Mouse (Mus musculus): ENCODE results near the gene Jun.

Gene Jun

DNA sequence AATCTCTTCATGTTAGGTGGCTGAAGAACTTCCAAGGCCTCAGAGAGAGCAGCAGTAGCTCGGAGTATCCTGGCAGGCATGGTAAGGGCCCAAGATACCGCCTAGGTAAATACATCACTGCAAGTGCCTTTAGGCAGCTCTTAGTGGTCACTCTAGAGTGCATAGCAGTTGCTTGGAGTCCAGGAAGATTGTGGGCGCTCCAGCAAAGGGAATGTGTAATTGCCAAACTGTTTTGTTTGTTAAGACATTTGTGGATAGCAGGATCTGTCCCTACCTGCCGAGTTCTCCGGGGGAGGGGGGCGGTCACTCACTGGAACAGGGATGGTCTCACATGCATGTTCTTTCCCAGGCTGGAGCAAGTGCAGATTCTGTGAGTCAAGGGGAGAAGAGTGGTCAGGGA lies 22.3 kb upstream of the Jun start:
- no peak for DNase-seq (ENCODE audit: low read depth, low spot score)

DNA sequence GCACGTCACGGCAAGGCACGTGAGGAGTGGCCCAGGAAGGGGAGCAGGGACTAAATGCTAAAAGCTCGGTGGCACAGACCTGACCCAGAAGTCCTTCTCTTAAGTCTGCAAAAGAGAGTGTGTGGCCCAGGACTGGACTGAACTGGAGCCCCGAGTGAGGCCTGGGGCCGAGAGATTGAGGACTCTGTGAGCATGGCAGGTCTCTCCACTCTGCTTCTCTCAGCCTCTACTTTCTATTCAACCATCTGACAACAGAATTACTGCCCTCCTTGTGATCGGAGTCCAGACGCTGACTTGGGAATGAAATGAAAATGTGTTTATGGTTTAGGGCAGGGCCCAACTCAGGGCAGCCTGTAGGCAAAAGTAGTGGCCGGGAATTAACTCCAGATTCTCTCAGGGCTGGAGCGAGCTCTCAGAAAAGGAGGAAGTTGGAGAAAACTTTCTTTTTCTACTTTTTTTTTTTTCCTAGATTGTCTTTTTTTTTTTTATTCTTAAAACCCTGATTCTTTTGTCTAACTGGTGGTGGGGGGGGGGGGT lies 21.3 kb upstream of the Jun start:
- no peak for DNase-seq (ENCODE audit: low read depth, low spot score)

DNA sequence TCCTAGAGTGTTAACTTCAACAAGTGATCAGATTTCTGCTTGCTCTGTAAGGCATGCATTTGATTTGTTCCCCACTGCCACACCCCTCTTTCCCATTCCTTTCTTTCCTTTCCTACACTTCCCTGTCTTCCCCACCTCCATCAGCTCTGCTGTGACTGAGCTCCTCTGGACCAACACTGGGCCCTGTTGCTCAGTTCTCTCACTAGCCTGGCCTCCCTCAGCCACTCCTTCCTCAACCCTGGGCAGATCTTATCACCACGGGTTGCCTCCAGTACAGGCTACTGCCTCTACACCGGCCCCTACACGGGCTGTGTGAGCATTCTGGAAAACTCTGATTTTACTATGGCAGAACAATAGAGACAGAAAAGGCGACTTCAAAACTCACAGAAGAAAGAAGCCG lies 18.4 kb upstream of the Jun start:
- DNase-seq (ENCODE audit: low read depth, low spot score), result no peak

DNA sequence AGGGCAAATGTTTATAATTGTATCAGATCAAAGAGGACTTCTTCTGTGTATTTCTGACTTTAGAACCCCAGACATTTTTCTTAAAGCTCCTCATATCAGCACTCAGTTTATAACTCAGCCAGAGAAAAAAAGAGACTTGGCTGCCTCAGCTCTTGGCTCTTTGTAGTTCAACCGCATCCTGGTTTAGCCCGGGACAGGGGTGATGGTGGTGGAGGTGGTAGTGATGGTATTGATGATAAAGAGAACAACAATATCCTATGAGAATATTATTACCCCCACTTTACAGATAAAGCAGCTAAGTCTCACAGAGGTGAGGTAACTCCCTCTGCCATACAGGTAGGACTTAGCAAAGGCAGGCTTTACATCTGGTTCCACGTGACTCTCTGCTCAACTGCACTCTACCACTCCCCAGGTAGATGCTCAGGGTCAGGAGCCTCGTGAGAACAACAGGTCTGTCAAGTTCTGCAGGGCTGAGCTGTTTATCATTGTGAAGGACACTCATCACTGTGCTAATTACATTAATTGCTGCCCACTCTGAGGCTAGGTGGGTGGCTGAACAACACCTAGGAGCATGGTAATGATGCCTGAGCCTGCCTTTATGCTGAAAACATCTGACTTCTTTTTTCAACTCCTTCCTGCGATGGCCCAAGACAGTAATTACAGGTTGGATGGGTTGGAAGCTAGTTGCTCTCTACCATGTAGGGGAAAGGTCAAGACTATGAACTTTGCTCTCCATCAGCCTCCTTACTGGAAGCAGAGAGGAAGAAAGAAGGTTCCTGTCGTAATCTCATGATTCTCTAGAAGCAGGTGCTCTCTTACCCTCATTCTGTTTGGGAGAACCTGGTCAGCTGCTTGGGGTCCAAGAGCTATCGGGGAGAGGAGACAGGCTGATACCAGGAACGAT lies 16.3 kb upstream of the Jun start:
- no peak for DNase-seq (ENCODE audit: low read depth, low spot score)

DNA sequence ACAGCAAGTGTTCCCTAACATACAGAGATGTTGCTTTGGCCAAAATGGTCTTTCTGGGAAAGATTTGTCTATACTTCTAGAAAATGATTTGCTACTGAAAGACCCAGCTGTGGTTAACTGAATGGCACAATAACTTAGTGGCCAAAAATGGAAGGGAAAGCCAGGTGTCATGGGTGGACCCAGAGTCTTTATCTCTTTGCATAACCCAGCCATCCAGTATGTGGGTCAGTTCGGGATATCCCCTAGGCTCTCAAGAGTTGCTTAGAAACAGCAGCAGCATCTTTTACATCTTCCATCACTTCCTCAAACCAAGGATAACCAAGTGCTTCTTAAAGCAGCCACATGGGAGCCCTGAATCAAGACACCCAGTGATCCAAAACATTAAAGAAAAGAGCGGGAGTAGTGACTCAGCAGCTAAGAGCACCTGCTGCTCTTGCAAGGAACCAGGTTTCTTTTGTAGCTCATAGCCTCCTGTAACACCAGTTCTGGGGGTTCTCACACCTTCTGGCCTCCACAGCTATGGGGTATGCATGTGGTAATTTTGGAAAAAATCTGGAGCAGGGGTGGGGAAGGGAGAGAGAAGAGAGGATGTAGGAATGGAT lies 11.7 kb upstream of the Jun start:
- DNase-seq (ENCODE audit: low read depth, low spot score), result no peak

DNA sequence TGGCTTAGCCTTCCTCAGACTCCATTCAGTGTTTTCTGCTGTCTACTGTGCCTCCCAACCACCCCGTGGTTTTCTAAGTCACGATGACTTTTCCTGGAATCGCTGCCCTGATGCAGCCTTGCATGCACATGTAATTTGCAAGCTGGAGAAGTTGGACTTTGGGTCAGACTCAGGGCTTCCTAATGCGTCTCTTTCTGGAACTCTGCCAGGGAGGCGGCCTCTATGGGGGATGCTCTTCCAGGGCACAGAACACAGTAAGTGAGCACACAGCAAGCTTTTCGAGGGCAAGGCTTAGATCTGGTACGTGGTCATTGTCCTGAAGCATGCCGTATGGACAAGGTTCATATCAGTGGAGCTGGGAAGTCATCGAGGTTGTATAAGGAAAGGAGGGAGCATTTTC lies 10.9 kb upstream of the Jun start:
- no peak for DNase-seq (ENCODE audit: low read depth, low spot score)

DNA sequence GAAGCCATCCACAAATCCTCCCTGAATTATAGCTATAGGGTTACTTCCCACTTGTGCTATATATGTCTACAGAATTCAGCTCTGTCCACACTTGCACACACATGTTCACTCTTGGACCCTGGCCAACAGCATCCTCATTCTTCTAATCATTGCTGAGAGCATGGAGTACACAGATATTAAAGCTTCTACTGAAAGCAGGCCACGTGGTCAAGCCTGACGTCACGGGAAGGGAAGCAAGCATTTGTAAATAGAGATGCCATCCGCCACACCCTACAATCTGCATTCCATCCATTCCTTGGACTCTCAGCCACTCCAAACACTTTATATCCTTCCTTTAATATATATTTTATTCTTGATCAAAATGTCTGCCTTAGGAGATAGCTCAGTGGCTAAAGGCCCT lies 5.2 kb upstream of the Jun start:
- no peak for DNase-seq (ENCODE audit: low read depth, low spot score)

DNA sequence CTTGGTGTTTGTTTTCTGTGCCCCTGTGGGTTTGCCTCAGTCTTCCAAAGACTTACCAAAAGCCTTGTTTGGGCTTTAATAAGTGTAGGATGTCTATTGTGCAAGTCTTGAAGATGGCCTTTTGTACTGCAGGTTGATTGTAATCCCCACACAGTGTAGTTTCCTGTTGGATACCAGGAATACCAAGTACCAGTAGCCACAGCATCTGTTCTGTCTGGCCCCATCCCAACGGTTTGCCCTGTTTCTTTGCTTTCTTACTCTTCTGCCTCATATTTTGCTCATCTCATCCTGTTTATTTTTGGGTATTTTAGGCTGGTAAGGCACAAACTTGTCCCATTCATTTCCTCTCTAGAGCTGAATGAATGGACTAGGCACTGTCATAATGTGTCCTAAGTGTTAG lies 3.3 kb upstream of the Jun start:
- DNase-seq (ENCODE audit: low read depth, low spot score), result no peak

DNA sequence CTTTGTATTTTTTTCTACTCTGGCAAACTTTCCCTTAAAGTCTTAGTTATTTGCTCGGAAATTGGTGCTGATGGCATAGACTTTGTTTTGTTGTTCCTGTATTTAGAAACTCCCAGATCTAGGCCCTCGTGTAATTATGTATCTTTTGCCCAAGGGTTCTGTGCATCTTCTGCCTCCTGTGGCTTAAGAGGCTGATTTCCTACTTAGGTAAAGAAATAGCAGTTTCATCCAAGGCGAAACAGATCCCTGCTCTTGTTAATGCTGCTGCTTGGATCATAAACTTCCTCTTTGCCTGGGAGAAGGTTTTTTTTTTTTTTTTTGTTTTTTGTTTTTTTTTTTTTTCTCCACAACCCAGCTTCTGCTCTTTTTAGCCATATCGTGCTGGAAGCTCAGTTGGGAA lies 2.3 kb upstream of the Jun start:
- DNase-seq (ENCODE audit: low read depth, low spot score), result no peak

DNA sequence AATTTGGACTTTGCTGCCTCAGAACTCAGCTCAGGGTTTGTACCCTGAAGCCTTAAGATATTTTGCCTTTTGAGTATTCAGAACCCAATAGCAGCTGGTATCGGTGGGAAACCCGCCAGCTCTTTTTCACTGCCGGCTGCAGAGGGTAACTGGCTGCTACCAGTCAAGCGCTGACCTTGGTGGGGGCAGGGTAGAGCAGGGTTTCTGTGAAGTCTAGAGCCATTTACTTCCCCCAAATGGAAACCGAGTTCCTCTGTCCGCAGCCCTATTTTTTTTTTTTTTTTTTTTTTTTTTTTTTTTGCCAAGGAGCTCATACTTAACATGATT lies 1.7 kb upstream of the Jun start:
- DNase-seq (ENCODE audit: low read depth, low spot score), result peak; percentile 34

DNA sequence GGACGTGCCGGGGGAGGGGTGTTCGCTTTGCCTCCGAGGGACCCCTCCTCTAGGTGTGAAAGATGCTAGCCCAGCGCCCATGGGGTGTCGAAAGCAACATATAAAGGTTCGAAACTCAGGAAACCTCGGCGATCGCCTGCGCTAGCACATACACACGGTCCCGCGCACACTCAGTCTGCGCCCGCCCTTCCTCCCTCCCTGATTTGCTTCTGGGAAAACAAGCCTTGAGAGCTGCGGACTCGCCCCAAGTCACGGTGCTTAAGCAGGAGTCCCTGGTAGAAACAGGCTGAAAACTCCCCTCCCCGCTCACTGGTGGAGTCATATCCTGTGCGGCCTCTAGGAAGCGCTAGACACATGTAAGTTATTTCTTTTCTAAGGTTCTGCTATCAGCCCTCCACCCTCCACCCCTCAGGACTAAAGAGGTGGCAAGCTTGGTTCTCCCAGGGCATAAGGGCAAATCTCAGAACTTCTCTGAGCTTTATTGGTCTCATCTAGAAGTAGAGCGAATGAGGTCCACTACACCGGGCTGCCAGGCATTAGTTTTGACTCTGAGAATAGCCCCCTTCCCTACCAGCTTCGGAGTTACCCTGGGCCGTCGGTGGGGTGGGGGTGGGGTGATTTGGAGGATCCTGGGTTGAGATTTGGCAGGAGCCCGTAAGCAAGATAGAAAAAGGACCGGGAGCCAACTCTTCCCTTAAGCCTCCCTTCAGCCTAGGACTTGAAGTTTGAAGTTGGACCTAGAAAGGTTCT lies 1.2 kb upstream of the Jun start:
- peak; percentile 83 for DNase-seq (ENCODE audit: low read depth, low spot score)

DNA sequence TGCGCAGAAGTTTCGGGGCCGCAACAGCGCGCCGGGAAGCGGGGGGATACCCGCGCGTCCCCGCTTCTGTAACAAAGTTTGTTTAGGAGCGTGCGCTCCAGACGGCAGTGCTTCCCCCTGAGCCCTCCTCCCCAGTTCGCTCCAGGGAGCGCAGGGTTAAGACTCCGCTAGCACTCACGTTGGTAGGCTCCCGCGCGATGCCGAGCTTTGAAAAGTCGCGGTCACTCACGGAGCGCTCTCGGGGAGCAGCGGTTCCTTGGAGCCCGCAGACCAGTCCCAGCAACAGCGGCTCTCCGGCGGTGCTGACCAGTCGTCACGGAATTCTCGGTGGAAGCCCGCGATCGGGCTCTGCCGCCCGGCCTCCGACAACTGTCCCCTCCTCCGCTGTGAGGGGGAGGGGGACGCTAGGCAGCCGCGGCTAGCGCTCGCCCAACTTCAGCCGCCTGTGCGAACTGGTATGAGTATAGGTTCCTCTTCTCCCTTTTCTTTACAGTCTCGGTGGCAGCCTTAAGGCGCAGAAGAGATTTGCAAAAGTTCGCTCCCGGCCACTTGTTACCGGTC lies 631 bp downstream of the Jun start:
- no peak for DNase-seq (ENCODE audit: low read depth, low spot score)

DNA sequence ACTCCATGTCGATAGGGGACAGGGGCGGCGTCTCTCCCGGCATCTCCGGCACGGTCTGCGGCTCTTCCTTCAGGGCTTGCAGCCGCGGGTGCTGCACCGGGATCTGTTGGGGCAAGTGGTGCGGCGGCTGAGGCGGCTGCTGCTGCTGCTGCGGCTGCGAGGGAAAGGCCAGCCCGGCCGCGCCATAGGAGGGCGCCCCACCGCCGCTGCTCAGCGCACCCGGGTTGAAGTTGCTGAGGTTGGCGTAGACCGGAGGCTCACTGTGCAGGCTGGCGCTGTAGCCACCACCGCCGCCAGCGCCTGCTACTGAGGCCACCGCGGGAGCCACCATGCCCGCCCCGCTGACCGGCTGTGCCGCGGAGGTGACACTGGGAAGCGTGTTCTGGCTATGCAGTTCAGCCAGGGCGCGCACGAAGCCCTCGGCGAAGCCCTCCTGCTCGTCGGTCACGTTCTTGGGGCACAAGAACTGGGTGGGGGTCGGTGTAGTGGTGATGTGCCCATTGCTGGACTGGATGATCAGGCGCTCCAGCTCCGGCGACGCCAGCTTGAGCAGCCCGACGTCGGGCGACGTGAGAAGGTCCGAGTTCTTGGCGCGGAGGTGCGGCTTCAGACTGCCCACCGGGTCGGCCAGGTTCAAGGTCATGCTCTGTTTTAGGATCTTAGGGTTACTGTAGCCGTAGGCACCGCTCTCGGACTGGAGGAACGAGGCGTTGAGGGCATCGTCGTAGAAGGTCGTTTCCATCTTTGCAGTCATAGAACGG lies 1.3 kb downstream of the Jun start:
- DNase-seq (ENCODE audit: low read depth, low spot score), result no peak

DNA sequence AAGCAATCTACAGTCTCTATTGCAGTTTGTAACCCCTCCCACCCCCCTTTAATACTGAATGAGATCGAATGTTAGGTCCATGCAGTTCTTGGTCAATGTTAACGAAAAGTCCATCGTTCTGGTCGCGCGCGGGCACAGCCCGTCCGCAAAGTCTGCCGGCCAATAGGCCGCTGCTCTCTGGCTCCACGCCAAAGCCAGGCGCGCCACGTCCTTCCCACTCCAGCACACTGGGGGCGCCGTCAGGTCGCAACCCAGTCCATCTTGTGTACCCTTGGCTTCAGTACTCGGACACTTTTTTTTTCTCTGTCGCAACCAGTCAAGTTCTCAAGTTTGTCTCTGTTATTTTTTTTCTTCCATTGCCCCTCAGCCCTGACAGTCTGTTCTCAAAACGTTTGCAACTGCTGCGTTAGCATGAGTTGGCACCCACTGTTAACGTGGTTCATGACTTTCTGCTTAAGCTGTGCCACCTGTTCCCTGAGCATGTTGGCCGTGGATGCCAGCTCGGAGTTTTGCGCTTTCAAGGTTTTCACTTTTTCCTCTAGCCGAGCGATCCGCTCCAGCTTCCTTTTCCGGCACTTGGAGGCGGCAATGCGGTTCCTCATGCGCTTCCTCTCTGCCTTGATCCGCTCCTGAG lies 2.0 kb downstream of the Jun start:
- peak; percentile 30 for DNase-seq (ENCODE audit: low read depth, low spot score)

DNA sequence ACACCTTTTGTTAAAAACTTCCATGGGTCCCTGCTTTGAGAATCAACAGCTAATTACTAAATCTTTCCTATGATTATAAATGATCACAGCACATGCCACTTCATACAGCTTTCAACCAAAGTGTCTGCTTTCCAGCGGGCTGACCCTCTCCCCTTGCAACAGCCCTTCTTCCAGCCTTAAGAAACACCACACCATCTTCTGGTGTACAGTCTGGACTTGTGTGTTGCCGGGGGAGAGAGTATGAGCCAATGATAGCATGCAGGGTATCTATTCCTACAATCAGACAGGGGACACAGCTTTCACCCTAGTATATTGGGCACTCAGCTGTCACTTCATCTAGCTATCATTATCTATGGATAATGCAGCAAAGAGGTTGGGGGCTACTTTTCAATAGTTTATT lies 2.9 kb downstream of the Jun start:
- DNase-seq (ENCODE audit: low read depth, low spot score), result no peak

DNA sequence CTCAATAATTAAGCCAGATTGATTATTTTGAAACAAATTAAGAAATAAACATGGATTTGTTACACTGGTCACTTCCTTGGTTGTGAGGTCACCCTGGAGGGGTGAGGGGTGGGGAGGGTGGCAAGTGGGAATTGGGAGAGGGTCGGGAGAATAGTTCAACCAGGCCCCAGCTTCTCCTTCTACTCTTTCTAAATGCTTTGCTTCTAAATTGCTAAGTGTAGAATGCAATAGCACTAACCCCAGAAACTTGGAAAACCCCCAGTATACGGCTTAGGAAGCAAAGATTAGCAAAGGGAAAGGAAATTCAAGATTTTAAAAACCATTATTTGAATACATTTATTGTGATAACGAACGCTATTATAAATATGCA lies 3.3 kb downstream of the Jun start:
- no peak for DNase-seq (ENCODE audit: low read depth, low spot score)

DNA sequence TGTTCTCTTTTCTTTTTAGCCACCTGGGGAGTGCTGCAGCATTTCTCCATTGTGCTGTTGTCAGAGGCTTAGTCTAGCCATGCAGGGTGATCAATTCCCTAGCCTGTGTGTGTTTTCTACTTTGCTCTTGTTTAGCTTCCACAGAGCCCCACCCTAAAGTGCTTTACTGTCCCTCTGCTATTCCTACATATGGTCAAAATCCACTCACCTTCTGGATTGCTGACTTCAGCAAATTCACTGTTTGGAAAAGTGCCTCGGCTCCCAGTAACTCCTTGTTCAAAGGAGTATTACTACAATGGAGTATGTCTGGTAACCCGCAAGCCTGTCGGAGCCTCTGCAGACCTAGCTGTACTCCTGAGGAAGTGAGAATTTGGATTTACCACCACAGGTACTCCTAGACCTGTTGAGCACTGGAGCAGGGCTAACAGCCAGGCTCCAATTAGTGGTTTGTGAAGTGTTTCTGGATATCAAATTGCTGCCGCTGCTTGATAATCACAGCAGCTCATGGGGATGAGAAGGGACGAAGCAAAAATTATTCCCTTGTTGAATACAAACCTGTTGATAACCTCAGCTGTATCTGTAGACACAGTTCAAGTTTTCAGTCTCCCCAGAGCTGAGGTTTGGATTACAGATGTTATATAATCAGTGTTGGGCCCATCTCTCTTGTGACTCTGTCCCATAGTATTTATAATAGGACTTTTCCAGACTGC lies 3.8 kb downstream of the Jun start:
- no peak for DNase-seq (ENCODE audit: low read depth, low spot score)

DNA sequence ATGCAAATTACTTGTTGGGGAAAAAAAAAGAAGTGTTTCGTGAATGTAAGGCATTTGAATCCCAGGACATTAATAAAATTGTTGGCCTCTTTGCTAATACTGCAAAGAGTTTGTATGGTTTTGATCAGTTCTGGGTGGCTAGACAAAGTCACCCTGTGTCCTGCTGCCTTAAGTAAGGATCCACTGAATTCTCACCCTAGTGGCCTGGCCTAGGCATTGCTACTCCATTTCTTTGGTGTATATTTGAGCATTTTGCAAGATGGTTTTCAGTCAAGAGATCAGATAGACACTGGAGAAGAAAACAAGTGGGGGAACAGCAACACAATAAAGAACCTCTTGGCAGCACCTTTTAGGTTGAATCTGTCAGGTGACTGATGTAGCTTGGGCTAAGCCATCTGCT lies 6.9 kb downstream of the Jun start:
- DNase-seq (ENCODE audit: low read depth, low spot score), result no peak

DNA sequence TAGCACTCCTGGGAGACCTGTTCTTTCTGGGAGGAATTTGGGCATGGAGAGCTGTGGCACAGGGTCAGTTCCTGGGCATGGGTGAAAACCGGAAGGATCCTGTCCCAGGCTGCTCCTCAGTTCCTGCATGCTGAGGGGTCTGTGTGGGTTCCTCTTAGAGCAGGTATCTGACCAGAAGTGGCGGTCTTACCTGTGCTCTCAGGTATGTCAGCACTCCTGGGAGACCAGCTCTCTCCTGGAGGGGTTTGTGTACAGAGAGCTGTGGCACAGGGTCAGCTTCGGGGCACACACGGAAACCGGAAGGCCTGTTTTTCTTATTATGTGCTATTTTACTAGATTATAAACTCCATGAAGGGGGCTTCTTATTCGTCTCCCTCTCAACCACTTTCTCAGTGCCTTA lies 7.3 kb downstream of the Jun start:
- no peak for DNase-seq (ENCODE audit: low read depth, low spot score)

DNA sequence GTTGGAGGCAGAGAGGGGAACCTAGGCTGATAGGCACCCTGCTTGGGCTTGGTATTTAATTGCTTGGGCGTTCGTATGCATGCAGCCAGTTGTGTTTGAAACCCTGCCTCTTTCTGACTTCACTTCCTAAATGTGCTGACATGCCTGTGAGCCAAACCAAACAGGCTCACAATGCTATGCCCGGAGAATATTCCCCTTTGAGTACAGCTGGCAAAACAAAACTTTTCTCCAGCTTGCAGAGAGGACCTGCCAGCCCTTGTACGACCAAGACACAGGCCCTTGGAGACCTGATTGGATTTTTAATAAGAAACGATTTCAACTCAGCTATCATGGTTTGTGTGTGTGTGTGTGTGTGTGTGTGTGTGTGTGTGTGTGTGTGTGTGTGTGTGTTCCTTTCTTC lies 14.0 kb downstream of the Jun start:
- DNase-seq (ENCODE audit: low read depth, low spot score), result no peak

DNA sequence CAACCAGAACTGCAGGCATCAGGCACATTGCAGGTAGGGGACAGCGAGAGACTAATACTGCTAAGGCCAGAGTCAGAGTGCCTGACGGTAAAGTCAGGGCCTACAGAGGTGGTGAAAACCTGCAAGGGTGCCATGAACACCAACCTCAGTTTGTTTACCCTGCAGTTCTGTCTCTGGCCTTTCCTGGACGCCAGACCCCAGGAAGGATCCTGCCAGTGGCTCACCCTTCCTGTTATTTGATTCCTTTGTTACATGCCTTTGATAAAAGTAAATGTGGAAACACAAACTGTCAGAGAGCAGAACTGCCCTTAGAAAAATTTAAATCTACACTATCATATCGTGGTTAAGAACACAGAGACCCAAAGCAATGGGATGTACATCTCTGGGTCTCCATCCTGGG lies 20.9 kb downstream of the Jun start:
- DNase-seq (ENCODE audit: low read depth, low spot score), result no peak
